Mouse (Mus musculus): ENCODE measurements at regions not wholly inside any gene's neighbourhood (a gene's known extent, or its start where the extent isn't known, plus 50 kb on each side); places are given as distances from the start of the nearest gene placed in this dataset.
A peak's percentile ranks its signal among the peaks of the same experiment; 100 is the strongest.

DNA sequence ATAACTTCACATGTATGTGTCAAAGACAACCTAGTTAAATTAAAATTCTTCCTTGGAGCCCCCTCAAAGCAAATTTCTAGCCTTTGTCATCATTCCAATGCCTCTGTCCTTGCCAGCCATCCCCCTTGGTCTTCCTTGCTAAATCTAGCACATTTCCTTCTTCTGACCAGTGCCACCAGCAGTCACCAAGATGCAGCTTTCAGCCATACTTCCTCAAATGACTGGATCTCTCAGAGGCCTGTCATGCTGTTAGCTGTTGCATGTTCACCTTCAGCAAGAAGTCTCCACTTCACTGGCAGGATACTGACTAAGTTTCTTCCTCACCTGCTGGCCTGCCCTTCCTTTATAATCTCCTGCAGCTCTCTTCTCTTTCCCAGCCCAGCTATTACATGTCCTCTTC is 261.3 kb downstream of the Pik3r1 start:
- DNase-seq (ENCODE audit: low spot score in 2 of 2), result no peak

DNA sequence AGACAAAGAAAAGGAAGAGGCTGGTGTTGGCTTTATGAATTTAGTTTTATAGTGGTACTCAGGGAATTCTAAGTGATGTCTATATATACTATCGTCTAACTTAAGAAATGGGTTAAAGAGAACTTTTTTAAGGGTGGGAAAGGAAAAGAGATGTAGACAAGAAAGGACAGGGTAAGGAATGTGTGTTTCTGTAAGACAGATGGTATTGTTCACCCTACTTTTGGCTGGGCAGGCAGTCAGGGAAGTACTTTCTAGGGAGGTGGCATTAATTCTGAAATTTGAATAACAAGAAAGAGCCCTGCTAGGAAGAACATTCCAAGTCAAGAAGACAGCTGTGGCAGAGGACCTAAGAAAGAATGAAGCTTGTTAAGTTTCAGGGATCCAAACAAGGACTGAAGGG is 263.0 kb downstream of the Pik3r1 start:
- no peak for DNase-seq (ENCODE audit: low spot score in 2 of 2)

DNA sequence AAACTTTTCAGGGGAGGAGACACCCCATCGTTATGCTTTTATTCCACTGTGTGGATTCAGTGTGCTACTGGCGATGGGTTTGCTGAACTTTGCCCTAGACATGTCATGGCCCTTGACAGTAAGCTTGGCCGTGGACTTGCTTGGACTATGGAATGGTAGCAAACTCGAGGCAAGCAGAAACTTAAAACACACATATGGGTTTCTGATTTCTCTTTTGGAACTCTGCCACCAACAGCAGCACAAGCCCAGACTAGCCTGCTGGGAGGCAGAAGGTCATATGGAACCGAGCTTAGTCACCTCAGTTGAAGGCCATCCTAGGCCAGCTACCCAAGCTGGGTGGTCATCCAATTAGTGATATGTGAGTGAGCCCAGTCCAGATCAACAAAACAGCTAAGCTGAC is 263.8 kb downstream of the Pik3r1 start:
- no peak for DNase-seq (ENCODE audit: low spot score in 2 of 2)

DNA sequence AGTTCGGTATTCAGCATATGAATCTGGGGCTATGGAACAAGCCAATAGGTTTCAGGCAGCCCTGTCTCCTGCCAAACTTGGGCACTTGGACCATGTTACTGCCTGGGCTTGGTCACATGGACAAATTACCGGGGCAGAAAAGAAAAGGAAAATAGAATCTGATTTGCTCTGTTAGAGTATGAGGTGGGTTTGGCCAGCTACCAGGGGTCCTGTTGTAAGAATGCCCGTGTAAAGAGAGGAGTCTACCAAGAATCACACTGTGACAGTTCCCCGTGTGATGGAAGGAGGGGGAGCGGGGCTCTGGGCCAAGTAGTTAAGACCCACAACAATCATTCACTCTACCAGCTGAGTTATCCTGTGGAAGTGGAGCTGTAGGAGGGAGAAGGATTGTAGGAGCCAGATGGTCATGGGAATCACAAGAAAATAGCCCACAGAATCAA is 266.2 kb downstream of the Pik3r1 start:
- DNase-seq (ENCODE audit: low spot score in 2 of 2), result peak in 1 of 2 experiments; percentile 17

DNA sequence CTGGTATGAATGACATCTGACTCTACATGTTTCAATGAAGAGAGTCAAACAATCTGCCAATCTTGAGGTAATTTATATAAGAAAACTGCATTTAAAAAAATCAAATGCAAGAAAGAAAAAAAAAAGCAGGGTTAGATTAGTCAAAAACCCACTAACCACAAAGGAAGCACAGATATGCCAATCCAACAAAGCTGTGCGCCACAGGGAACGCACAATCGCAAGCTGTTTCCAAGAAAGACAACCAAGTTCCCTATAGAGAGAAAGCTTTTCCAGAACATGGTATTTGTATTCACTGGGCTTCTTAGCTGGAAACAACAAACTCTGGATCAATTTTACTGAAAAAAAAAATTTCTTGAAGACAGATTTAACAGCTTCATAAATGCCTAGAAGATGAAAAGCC is 267.0 kb downstream of the Pik3r1 start:
- no peak for DNase-seq (ENCODE audit: low spot score in 2 of 2)

DNA sequence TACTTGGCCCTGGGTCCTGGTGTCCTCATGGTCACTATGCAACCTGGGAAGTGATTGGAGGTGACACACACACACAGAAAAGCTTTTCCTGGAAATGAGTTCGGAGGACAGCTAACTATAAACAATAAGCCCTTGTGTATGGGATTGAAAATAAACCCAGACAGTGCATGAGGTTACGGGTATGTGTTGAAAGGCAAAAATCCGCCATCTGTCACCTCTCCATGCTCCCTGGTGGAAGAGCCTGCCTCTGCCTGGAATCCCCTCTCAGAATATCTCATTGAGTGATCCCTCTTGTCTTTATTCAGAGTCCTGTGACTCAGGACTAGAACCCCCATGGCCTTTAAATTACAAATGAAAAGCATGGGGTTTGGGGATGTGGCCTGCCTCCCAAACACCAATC is 276.2 kb downstream of the Pik3r1 start:
- DNase-seq (ENCODE audit: low spot score in 2 of 2), result no peak

DNA sequence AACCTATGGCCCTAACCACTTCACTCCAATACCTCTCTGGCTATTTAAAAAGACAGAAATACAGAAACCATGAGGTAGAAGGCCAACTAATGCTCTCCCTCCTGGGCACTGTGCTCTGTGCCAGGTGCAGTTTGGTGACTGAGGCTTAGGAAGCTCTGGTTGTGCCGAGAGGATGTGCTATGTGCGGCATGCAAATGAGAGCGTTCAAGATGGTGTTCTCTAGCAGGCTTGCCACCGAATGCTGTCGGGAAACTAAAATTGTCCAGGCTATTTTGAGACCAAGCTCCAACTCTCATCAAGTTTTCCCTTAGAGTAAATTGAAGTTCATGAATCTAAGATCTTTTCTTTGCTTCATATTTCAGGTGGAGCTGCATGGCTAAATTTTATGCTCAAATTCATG is 277.1 kb downstream of the Pik3r1 start:
- DNase-seq (ENCODE audit: low spot score in 2 of 2), result no peak

DNA sequence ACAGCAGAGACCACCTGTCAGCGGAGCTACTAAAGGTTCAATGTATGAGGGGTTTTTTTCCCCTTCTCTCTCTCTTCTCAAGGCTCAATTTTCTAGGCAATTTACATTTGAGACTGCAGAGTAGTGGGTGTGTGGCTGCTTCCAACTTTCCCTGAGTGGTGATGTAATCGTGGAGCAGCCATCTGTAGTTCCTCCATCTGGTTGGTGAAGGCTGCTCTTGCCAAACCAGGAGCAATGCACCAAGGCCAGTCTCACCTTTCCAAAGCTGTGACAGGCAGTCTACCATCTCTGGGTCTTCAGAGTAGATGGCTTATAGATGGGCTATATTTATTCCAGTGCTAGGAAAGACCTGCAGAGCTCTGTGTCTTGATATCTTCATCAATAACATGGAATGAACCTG is 280.4 kb downstream of the Pik3r1 start:
- DNase-seq (ENCODE audit: low spot score in 2 of 2), result no peak

DNA sequence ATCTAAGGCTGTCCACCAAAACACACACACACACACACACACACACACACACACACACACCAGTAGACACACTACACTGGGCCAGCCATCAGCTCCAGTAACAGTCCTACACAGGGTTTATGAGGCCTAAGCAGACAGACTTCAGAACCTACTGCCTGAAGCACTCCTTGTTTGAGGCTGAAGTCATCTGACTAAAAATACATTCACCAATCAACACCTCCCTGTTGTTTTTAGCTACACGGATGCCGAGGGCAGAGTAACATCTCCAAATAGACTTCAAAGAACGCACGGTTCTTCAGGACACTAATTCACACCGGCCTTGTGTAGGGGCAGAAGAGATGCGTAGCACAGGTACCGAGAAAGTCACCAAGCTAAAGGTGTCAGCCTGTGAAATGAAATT is 282.2 kb downstream of the Pik3r1 start:
- no peak for DNase-seq (ENCODE audit: low spot score in 2 of 2)

DNA sequence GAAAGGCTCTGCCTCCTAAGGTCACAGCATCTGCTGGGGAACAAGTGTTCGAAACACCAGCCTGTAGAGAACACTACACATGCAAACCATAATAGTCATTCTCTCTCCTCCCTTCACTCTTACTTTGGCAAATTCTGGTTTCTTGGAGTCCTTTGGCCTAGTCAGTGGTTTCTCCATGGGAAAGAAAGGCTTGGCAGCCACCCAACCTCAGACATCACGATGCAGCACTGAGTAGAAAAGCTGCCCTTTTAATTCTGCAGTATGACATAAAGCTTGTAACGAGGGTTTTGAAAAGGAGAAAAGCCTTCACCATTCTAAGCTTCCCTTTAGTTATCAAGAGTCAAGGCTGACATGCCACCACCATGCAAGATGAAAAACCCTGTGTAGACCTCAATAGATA is 284.2 kb downstream of the Pik3r1 start:
- peak in 1 of 2 experiments; percentile 43 for DNase-seq (ENCODE audit: low spot score in 2 of 2)

DNA sequence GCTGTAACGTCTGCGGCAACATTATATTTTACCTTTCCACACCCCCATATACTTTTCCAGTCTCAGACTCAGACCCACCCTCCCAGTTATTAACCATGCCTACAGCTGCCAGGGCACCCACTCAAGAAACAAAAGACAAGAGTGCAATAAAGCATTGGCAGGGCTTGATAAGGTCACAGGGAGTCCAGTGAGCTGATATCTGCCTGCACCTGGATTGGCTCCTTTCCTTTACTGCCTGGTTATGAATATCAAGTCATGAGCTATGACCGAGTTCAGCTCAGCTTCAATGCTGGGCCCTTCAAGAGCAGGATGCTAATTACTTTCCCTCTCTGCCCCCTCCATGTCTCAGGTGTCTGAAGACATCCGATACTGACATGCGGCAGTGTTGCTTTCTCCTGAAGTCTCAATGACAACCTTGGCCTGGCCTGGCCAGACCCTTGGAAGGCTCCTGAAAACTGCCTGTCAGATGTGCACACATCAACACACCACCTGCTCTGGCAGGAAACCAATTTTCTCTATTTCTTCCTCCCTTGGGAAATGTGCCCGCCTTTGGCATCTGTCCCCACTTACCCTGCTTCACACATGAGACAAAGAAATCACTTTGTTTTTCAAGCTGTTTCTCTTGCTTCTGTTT is 286.3 kb downstream of the Pik3r1 start:
- DNase-seq (ENCODE audit: low spot score in 2 of 2), result peak in 1 of 2 experiments; percentile 45

DNA sequence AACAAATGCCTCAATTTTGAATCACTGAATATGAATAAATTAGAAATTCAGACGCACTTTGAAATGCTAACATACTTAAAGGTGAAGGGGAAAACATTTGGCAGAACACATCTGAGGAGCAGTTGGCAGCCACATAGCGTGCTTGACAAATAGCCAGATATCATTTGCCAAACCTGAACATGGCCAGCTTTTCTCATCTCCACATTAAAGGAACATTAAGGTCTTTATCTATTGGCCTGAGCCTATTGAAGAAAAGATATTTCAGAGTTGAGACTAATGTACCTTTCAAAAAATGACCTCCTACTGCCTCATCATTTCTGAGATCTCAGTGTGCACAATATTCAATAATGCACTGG is 288.7 kb downstream of the Pik3r1 start:
- peak in 1 of 2 experiments; percentile 34 for DNase-seq (ENCODE audit: low spot score in 2 of 2)

DNA sequence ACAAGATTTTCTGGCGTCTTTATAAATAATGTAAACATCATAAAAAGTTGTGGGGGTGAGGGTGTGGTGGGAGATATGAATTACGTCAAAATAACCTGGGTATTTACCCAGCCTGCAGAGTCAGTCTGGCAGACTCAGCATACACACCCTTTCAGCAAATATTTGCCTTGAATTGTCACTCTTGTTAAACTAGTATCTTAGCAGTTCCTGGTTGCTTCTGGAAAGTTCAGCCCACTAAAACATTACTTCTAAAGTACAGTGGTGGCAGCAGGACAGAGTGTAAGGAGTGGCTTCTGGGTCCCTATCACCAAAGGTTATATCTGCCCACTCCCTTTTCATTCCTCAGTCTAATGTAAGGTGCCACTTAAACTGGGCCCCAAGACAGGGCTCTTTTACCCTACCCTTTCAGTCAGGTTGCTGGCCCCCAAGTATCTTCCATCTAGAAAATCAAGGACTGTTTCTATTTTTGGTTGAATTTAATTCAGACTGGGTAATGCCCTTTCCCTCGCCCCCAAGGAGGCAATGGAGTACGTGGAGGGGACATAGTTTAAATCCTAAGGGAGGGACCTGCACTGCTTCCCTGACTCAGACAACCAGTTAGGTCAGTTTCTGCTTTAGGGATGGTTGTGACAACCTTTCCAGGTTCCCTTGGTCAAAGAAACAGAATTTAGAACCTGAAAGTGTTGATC is 289.3 kb downstream of the Pik3r1 start:
- no peak for DNase-seq (ENCODE audit: low spot score in 2 of 2)

DNA sequence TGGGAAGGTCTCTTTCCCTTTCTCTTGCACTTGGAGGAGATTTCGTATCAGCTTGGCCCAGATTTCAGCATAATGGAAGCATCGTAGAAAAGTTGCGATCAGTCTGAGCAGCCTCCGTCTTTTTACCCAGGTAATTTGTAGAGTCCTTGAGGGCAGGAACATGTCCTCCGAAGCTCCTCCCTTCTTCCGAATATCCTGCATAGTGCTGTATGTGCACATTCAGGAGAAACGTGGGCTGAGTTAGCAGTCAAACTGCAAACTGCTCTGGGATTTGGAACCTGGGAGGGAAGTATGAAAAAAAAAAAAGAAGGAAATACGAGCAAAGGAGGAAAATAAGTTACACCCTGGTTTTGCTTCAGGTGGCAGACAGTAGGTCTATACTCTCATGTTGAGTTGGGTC is 294.7 kb downstream of the Pik3r1 start:
- DNase-seq (ENCODE audit: low spot score in 2 of 2), result no peak

DNA sequence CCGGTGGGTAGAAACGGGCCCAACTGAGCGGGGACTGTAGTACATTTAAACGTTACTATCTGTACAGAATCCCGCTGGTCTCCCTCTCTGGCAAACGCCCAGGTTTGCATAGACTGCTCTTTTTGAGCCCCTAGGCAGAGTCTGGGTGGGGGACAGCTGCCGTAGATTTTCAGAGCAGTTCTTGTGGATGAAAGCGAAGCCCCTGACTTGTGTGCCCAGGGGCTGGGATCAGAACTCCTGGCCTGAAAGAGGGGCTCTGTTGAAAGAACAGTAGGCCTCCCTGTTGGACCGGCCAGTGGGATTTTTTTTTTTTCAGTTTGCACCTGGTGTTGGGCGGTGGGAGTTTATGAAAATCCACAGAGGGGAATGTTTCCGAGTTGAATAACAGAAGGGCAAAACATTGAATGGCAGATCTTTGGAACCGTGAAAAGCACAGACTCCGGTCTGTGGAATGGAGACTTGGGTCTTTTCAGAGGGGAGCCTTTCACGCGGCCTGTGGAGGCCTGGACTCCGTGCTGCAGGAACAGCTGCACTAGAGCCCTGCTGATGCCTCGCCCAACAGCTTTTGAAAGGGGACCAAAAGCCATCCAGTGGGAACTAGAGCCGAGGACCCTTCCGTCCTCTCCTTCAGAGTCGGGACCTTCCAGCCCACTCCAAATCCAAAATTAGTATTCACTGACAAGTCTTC is 297.3 kb downstream of the Pik3r1 start:
- peak in 1 of 2 experiments; percentile 33 for DNase-seq (ENCODE audit: low spot score in 2 of 2)

DNA sequence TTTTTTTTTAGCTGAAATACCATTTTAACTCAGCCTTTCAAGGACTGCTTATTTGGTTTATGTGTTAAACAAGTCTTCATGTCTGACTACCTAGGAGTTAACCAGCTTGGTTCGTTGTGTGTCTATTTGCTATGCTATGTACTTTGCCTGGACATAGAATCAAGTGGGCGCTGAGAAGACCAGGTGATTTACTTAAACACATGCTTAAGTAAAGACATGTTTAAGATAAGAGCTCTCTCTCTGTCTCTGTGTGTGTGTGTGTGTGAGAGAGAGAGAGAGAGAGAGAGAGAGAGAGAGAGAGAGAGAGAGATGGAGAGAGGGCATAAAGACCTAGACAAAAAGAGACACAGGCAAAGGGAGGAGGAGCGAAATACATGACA is 302.3 kb downstream of the Pik3r1 start:
- DNase-seq (ENCODE audit: low spot score in 2 of 2), result no peak

DNA sequence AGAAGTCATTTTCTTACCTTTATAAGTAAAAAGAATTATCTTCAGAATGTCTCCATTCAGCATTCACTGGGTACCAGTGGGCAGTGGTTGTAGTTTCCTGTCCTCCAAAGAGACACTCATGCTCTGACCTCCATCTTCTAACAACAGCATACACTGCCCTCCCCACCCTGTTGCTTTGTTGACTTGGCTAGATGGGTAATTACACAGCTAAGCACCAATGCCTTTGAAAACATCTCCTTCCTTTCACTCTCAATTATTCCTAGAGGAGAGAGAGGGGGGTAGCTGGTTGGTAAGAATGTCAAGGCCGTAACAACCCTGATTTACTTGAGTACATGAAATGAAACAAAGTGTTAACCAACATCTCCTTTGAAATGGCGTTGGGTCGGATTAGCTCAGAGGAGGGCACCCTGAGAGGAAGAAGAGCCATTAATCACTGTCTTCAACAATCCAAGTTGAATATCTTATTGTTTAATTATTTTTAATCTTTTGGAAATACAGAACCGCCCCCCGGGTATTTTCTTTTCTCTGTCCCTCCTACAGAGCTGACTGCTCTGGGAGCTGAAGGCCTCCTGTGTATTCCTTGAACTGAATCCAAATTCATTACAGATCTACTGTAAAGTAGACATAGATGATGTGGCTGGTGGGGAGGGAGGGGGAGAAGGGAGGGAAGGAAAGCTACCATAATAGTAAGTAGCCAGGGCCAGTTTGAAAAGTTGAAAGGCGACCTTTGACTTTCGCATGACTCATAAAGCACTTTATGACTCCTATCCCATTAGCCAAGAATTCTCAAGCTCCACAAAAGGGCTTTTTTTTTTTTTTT is 302.9 kb downstream of the Pik3r1 start:
- no peak for DNase-seq (ENCODE audit: low spot score in 2 of 2)

DNA sequence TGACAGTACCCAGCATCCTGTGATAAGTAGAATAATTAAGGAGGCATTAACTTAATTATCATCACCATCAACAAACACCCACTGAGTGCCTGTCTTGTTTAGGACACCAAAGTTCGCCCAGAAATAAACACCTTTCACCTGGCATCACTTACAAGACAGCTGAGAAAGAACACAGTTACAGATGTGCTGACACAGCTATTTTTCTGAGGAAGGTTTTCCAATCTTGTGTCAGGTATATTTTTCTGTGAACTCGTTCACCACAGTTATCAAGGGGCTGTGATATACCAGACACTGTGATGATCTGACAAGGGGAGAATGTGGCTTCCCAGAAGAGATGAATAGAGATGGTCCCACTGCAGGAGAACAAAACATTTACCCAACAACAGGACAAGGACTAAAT is 311.1 kb downstream of the Pik3r1 start:
- no peak for DNase-seq (ENCODE audit: low spot score in 2 of 2)

DNA sequence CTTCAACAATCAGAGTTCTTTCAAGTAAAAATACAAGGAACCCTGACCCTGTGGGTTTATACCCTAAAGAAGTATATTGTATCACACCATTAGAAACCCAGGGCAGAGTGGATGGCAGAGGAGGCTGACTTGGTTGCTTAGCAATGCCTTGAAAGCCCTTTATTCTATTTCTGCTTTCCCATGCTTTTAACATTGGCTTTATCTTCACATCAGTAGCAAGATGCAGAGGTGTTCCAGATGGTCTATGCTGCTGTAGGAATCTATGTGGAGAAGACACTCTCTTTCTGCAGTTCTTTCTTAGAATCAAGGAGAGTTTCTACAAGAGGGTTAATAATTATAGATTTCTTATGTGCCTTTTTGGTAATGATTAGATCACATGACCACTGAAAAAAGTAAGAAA is 313.7 kb downstream of the Pik3r1 start:
- no peak for DNase-seq (ENCODE audit: low spot score in 2 of 2)

DNA sequence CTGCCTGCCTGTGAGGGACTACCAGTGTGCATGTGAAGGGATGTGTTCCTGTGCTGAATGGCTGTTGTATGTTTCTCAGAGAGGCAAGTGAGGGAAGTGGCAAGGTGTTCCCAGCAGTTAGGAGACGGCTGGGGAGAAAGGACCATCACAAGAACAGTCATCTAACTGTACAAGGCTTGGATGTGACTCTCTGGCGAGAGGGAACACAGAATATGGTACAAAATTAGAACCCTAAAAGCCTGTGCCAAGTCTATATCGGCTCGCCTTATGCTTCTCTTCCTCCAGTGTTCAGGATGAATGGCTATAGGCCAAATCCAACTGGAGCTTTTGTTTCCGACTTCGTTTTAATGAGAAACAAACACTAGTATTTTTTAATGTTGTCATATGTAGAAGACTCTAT is 317.5 kb downstream of the Pik3r1 start:
- DNase-seq (ENCODE audit: low spot score in 2 of 2), result no peak

DNA sequence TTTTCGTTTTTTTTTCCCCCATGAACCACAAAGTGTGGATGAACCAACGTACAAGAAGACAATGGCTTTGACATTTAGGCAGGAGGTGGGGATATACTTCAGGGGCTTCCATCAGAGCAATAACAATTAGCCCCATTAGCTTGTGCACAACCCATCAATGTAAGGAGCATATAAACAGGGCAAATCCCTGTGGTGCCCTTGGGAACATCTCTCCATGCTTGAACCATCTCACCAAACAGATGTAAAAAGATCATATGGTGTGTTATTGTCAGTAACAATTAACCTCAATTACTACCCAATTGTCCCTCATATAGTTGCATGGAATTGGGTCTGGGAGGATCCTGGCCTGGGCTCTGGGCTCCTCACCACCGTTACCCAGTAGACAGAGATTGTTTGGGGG is 328.5 kb downstream of the Pik3r1 start:
- no peak for DNase-seq (ENCODE audit: low spot score in 2 of 2)

DNA sequence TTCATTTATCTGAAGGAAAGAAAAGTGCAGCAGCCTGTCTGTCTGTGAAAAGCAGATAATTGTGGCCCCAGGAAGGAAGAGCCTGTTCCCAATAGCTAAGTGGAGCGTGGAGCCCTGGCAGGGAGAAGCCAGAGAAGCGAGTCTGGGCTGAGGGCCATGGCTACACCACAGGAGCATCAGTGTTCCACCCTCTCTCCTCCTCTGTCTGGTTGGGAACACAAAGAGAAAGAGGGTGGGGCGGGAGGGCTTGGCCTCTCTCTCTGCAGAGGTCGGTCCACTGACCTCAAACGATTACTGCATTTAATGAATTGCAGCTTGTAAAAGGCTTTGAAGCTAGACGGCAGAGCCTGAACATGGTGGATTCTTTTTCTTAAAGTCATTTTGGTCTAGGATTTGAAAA is 329.0 kb downstream of the Pik3r1 start:
- DNase-seq (ENCODE audit: low spot score in 2 of 2), result peak in 1 of 2 experiments; percentile 26

All from cerebellum, postnatal 4 days (tissue).